Mouse (Mus musculus) liver, adult 2 months (tissue): Measurements from ENCODE around the gene Pccb.

Experiments
- CTCF ChIP-seq: fragments of 200-500 bp; IDR thresholded peaks from 2 replicates; pipeline ENCODE4 v1.5.1; 2011; ENCODE audit warnings: low read depth, low read length, control low read depth
- POLR2A ChIP-seq: fragments of 200-500 bp; IDR thresholded peaks from 2 replicates; pipeline ENCODE4 v1.6.1; 2011; ENCODE audit warnings: low read length, control low read depth; ENCODE audit not compliant: insufficient read depth; ENCODE audit errors: extremely low read depth

DNA sequence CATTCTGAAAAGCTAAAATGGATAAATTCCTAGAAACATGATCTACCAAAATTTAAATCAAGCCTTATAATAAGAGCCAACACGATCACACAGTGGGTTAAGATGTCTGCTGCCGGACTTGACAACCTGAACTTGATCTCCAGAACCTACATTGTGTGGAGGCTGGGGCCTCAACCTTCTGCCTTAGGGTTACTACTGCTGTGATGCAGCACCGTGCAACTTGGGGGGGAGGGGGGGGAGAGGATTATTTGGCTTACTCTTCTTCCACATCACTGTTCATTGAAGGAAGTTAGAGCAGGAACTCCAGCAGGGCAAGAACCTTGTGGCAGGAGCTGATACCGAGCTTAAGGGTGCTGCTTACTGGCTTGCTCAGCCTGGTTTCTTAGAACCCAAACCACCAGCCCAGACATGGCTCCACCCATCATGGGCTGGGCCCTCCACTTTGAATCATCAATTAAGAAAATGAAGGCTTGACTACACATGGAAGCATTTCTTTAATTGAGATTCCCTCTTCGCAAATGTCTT, 71.7 kb downstream of the Pccb start:
- TF ChIP-seq POLR2A = no peak
- no peak for TF ChIP-seq CTCF
